Comparison of ENCODE assay signal across 18 mouse cellular contexts in the genomic region with DNA sequence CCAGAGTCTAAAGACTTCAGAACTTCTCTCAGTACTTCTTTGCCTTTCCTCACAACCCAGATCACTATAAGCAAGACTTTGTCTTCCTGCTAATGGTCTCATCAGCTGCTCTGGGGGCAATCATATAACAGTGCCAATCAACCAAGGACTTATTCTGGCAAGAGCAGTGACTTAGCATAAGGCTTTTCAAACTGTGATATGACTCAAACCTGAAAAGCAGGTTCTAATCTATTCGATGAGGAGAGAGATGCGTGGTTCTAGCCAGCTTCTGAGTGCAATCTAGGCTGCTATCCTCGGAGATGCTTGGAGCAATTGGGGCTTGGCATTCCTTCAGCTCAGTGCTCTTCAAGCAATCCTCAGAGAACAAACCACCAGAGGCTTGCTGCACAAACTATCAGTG. TPM values are rescaled to one million over a fixed set of nuclear protein-coding genes. Genes with fewer than 3 reads are reported as not detected.
"Had no signal": no experiment of that assay in that cellular context is flagged by ENCODE, and none has a peak within 500 bp of the region (broad histone marks: within the 10 kb centered on the region; RNA-seq: fewer than 3 reads in every experiment).

No protein-coding gene starts in this region.

- H3K27me3 ChIP-seq: limb, embryonic 13.5 days; neural tube, embryonic 12.5 days had no signal

- DNase-seq: kidney, adult 11 months; kidney, adult 9 months; kidney, postnatal 25 days; left cerebral cortex, postnatal 4 days; midbrain, embryonic 14.5 days; thymus, adult 18-20 months; thymus, postnatal 14 days had no signal

- ATAC-seq: hindbrain, embryonic 16.5 days; inflammation-experienced regulatory T-cells, adult 6 months had no signal

- H3K4me3 ChIP-seq: layer of hippocampus, adult 2 months; limb, embryonic 13.5 days; midbrain, embryonic 10.5 days; neural tube, embryonic 12.5 days had no signal

- H3K4me2 ChIP-seq: limb, embryonic 13.5 days; neural tube, embryonic 12.5 days had no signal

- H3K4me1 ChIP-seq: limb, embryonic 13.5 days; midbrain, embryonic 10.5 days; neural tube, embryonic 12.5 days had no signal

- H3K9ac ChIP-seq: limb, embryonic 13.5 days; liver, embryonic 14.5 days; neural tube, embryonic 12.5 days had no signal

- H3K36me3 ChIP-seq: limb, embryonic 13.5 days; midbrain, embryonic 10.5 days; neural tube, embryonic 12.5 days had no signal

- H3K9me3 ChIP-seq: limb, embryonic 13.5 days; midbrain, embryonic 10.5 days; neural tube, embryonic 12.5 days had no signal

- H3K27ac ChIP-seq: layer of hippocampus, adult 2 months; limb, embryonic 13.5 days; liver, embryonic 14.5 days; midbrain, embryonic 10.5 days; neural tube, embryonic 12.5 days; stomach, postnatal 0 days had no signal

RNA-seq across cellular contexts. Expression of a gene that starts 44.7 kb away (rescaled TPM):
- total RNA-seq: left cerebral cortex, postnatal 4 days; liver, adult 2 months; megakaryocyte, adult 5-6 weeks; neutrophil, adult 5-6 weeks had no signal
- polyA plus RNA-seq: hindbrain, embryonic 16.5 days; inflammation-experienced regulatory T-cells, adult 6 months; liver, adult 2 months; liver, embryonic 14.5 days; midbrain, embryonic 14.5 days had no signal
